Mouse (Mus musculus) cerebellum, postnatal 36 days (tissue): ENCODE measurements around the gene Plk5.

Source experiments
- DNase-seq, 2 experiments: peaks; one replicate each; pipeline ENCODE4 v3.0.0; 2021 to 2022; ENCODE audit warnings: mixed read lengths in 2 of 2

Gene Plk5

GRCm38 (mm10) chr10:80356001-80356682 lies at the start of gene Plk5:
Gene Plk5, plus strand, starts transcription at chr10:80356459.
- DNase-seq: peak; percentile 69 to 79

- DNase-seq: peak in 1 of 2 experiments; percentile 49
These were observed 44.7 kb upstream of the Plk5 start for GRCm38 (mm10) chr10:80311560-80311959.

- DNase-seq: peak; percentile 48 to 59
These were observed 43.4 kb upstream of the Plk5 start for GRCm38 (mm10) chr10:80312586-80313504.

GRCm38 (mm10) chr10:80313627-80314201 lies 42.5 kb upstream of the Plk5 start:
- peak; percentile 69 to 71 for DNase-seq

- DNase-seq: no peak
These were observed 41.7 kb upstream of the Plk5 start for GRCm38 (mm10) chr10:80314494-80315001.

GRCm38 (mm10) chr10:80315315-80315714 lies 40.9 kb upstream of the Plk5 start:
- no peak for DNase-seq

GRCm38 (mm10) chr10:80316359-80316781 lies 39.9 kb upstream of the Plk5 start:
- DNase-seq: no peak

GRCm38 (mm10) chr10:80317011-80317410 lies 39.2 kb upstream of the Plk5 start:
- no peak for DNase-seq

- DNase-seq: peak; percentile 89 to 90
These were observed 35.9 kb upstream of the Plk5 start, which contains the start of gene 2310011J03Rik for GRCm38 (mm10) chr10:80320340-80320760. Gene 2310011J03Rik, minus strand, starts transcription at chr10:80320537.

GRCm38 (mm10) chr10:80321014-80321669 lies 35.1 kb upstream of the Plk5 start:
- DNase-seq: no peak

- no peak for DNase-seq
These were observed 34.3 kb upstream of the Plk5 start for GRCm38 (mm10) chr10:80321670-80322581.

GRCm38 (mm10) chr10:80322811-80323211 lies 33.4 kb upstream of the Plk5 start:
- DNase-seq: no peak

GRCm38 (mm10) chr10:80323261-80324119 lies 32.8 kb upstream of the Plk5 start:
- DNase-seq: peak; percentile 57 to 72

- no peak for DNase-seq
These were observed 31.9 kb upstream of the Plk5 start for GRCm38 (mm10) chr10:80324120-80325037.

GRCm38 (mm10) chr10:80325045-80325444 lies 31.2 kb upstream of the Plk5 start:
- DNase-seq: no peak

GRCm38 (mm10) chr10:80329273-80330081 lies 26.8 kb upstream of the Plk5 start, which contains the start of the genes Pcsk4 and Reep6:
Gene Pcsk4, minus strand, starts transcription at chr10:80329498.
Gene Reep6, plus strand, starts transcription at chr10:80329953.
- peak; percentile 91 to 97 for DNase-seq

- DNase-seq: no peak
These were observed 26.2 kb upstream of the Plk5 start for GRCm38 (mm10) chr10:80330084-80330483.

- DNase-seq: no peak
These were observed 25.4 kb upstream of the Plk5 start for GRCm38 (mm10) chr10:80330888-80331287.
